Mouse (Mus musculus) left cerebral cortex, adult 11 months (tissue): ENCODE data around the gene Bmp2.

Source experiments
- DNase-seq: peaks from one replicate; pipeline ENCODE4 v3.0.0; 2022; ENCODE audit warnings: low spot score

Bmp2 gene

DNA sequence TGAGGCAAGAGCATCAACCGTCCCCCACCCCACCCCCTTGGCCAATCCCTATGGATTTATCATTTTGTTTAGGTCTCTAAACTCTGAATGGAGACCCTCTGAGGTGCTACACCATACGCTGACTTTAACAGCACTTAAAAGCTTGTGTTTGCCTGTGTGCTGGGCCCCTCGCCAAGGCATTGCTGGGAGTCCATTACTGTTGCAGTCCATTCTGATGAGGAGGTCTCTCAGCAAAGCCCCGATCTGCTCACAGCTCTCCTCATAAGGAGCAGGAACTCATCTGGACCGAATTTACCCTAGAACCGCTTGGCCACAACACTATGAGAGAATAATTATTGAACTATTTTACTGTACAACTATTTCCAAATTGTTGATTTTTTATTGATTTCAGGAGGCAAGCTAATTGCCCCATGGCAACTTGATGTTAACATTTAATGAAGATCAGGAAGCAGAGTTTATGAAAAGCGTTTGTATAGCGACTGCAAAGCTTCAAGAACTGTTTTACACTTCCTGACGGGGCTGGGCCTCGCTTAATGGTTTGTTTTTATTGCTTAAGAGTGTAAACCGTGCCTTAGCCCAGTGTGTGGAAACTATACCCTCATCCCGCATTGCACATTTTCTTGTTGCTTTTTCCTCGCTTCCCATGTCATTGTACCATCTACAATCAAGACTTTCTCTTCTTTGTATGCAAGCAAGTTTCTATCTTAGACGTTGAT lies 14.2 kb downstream of the Bmp2 start:
- no peak for DNase-seq

GRCm38 (mm10) chr2:133591562-133592255 lies 39.8 kb downstream of the Bmp2 start:
- DNase-seq: no peak
